Mouse (Mus musculus): ENCODE measurements around the gene Adamts17. TPM values are rescaled to one million over a fixed set of nuclear protein-coding genes. Genes with fewer than 3 reads are reported as not detected.

The Adamts17 gene
- polyA plus RNA-seq, 1 experiment = not detected

GRCm38 (mm10) chr7:66892096-66892495, 52.6 kb downstream of the Adamts17 start:
- Histone ChIP-seq H3K36me3 (ENCODE audit: control insufficient read depth) (no peaks in the 10 kb centered on the region), H3K4me3 (replicated peaks) (no peak overlapping the region), H3K4me1 (ENCODE audit: control insufficient read depth) (no peaks in the 10 kb centered on the region), H3K9me3 (ENCODE audit: control insufficient read depth, low read length) (no peaks in the 10 kb centered on the region), H3K27me3 (ENCODE audit: control insufficient read depth) (no peaks in the 10 kb centered on the region)
- TF ChIP-seq TAL1 (IDR thresholded peaks at IDR 0.05; ENCODE audit: low read length) (no peak), GATA1 (IDR thresholded peaks at IDR 0.05; ENCODE audit: low read length) (no peak)

- no peaks in the 10 kb centered on the region for H3K9me3 ChIP-seq (ENCODE audit: control insufficient read depth, low read length)
- no peak for TF ChIP-seq TAL1 (IDR thresholded peaks at IDR 0.05; ENCODE audit: low read length)
- TF ChIP-seq GATA1 (IDR thresholded peaks at IDR 0.05; ENCODE audit: low read length) = no peak
- H3K4me3 ChIP-seq (replicated peaks) = no peak overlapping the region
Observed at GRCm38 (mm10) chr7:66902376-66902775, 62.8 kb downstream of the Adamts17 start.

GRCm38 (mm10) chr7:66903014-66903413, 63.5 kb downstream of the Adamts17 start:
- no peak for TF ChIP-seq GATA1 (IDR thresholded peaks at IDR 0.05; ENCODE audit: low read length)
- TF ChIP-seq TAL1 (IDR thresholded peaks at IDR 0.05; ENCODE audit: low read length) = no peak
- no peaks in the 10 kb centered on the region for H3K27me3 ChIP-seq (ENCODE audit: control insufficient read depth)
- no peaks in the 10 kb centered on the region for H3K4me1 ChIP-seq (ENCODE audit: control insufficient read depth)
- no peak overlapping the region for H3K4me3 ChIP-seq (replicated peaks)
- H3K9me3 ChIP-seq (ENCODE audit: control insufficient read depth, low read length) = no peaks in the 10 kb centered on the region
- H3K36me3 ChIP-seq (ENCODE audit: control insufficient read depth) = no peaks in the 10 kb centered on the region

More at GRCm38 (mm10) chr7:66902376-66902775, 62.8 kb downstream of the Adamts17 start:
- H3K36me3 ChIP-seq (ENCODE audit: control insufficient read depth) = no peaks in the 10 kb centered on the region
- H3K27me3 ChIP-seq (ENCODE audit: control insufficient read depth) = no peaks in the 10 kb centered on the region
- no peaks in the 10 kb centered on the region for H3K4me1 ChIP-seq (ENCODE audit: control insufficient read depth)

GRCm38 (mm10) chr7:66905941-66906340, 66.4 kb downstream of the Adamts17 start:
- Histone ChIP-seq H3K27me3 (ENCODE audit: control insufficient read depth) (no peaks in the 10 kb centered on the region), H3K4me3 (replicated peaks) (no peak overlapping the region), H3K36me3 (ENCODE audit: control insufficient read depth) (no peaks in the 10 kb centered on the region), H3K9me3 (ENCODE audit: control insufficient read depth, low read length) (no peaks in the 10 kb centered on the region), H3K4me1 (ENCODE audit: control insufficient read depth) (no peaks in the 10 kb centered on the region)
- TF ChIP-seq GATA1 (IDR thresholded peaks at IDR 0.05; ENCODE audit: low read length) = no peak
- TF ChIP-seq TAL1 (IDR thresholded peaks at IDR 0.05; ENCODE audit: low read length) = no peak

GRCm38 (mm10) chr7:66912866-66913265, 73.3 kb downstream of the Adamts17 start:
- Histone ChIP-seq H3K4me1 (ENCODE audit: control insufficient read depth) (no peaks in the 10 kb centered on the region), H3K9me3 (ENCODE audit: control insufficient read depth, low read length) (no peaks in the 10 kb centered on the region), H3K36me3 (ENCODE audit: control insufficient read depth) (no peaks in the 10 kb centered on the region), H3K27me3 (ENCODE audit: control insufficient read depth) (no peaks in the 10 kb centered on the region), H3K4me3 (replicated peaks) (no peak overlapping the region)
- TF ChIP-seq TAL1 (IDR thresholded peaks at IDR 0.05; ENCODE audit: low read length) (no peak), GATA1 (IDR thresholded peaks at IDR 0.05; ENCODE audit: low read length) (no peak)

- Histone ChIP-seq H3K4me1 (ENCODE audit: control insufficient read depth) (no peaks in the 10 kb centered on the region), H3K36me3 (ENCODE audit: control insufficient read depth) (no peaks in the 10 kb centered on the region), H3K27me3 (ENCODE audit: control insufficient read depth) (no peaks in the 10 kb centered on the region), H3K9me3 (ENCODE audit: control insufficient read depth, low read length) (no peaks in the 10 kb centered on the region), H3K4me3 (replicated peaks) (no peak overlapping the region)
- TF ChIP-seq TAL1 (IDR thresholded peaks at IDR 0.05; ENCODE audit: low read length) = no peak
- TF ChIP-seq GATA1 (IDR thresholded peaks at IDR 0.05; ENCODE audit: low read length) = no peak
Observed at GRCm38 (mm10) chr7:66923595-66923994, 84.1 kb downstream of the Adamts17 start.

GRCm38 (mm10) chr7:66924104-66924503, 84.6 kb downstream of the Adamts17 start:
- no peak overlapping the region for H3K4me3 ChIP-seq (replicated peaks)
- no peaks in the 10 kb centered on the region for H3K27me3 ChIP-seq (ENCODE audit: control insufficient read depth)
- H3K9me3 ChIP-seq (ENCODE audit: control insufficient read depth, low read length) = no peaks in the 10 kb centered on the region
- no peak for TF ChIP-seq GATA1 (IDR thresholded peaks at IDR 0.05; ENCODE audit: low read length)
- no peak for TF ChIP-seq TAL1 (IDR thresholded peaks at IDR 0.05; ENCODE audit: low read length)
- no peaks in the 10 kb centered on the region for H3K36me3 ChIP-seq (ENCODE audit: control insufficient read depth)
- H3K4me1 ChIP-seq (ENCODE audit: control insufficient read depth) = no peaks in the 10 kb centered on the region

GRCm38 (mm10) chr7:66929263-66929662, 89.7 kb downstream of the Adamts17 start:
- TF ChIP-seq TAL1 (IDR thresholded peaks at IDR 0.05; ENCODE audit: low read length) = no peak
- TF ChIP-seq GATA1 (IDR thresholded peaks at IDR 0.05; ENCODE audit: low read length) = no peak
- Histone ChIP-seq H3K9me3 (ENCODE audit: control insufficient read depth, low read length) (no peaks in the 10 kb centered on the region), H3K36me3 (ENCODE audit: control insufficient read depth) (no peaks in the 10 kb centered on the region), H3K4me1 (ENCODE audit: control insufficient read depth) (no peaks in the 10 kb centered on the region), H3K27me3 (ENCODE audit: control insufficient read depth) (no peaks in the 10 kb centered on the region), H3K4me3 (replicated peaks) (no peak overlapping the region)

- no peaks in the 10 kb centered on the region for H3K36me3 ChIP-seq (ENCODE audit: control insufficient read depth)
- TF ChIP-seq GATA1 (IDR thresholded peaks at IDR 0.05; ENCODE audit: low read length) (no peak), TAL1 (IDR thresholded peaks at IDR 0.05; ENCODE audit: low read length) (no peak)
- H3K9me3 ChIP-seq (ENCODE audit: control insufficient read depth, low read length) = no peaks in the 10 kb centered on the region
- H3K4me1 ChIP-seq (ENCODE audit: control insufficient read depth) = no peaks in the 10 kb centered on the region
- no peak overlapping the region for H3K4me3 ChIP-seq (replicated peaks)
- H3K27me3 ChIP-seq (ENCODE audit: control insufficient read depth) = no peaks in the 10 kb centered on the region
Observed at GRCm38 (mm10) chr7:66931291-66931690, 91.8 kb downstream of the Adamts17 start.

- TF ChIP-seq TAL1 (IDR thresholded peaks at IDR 0.05; ENCODE audit: low read length) = no peak
- Histone ChIP-seq H3K4me3 (replicated peaks) (no peak overlapping the region), H3K36me3 (ENCODE audit: control insufficient read depth) (no peaks in the 10 kb centered on the region)
Observed at GRCm38 (mm10) chr7:66933251-66933650, 93.7 kb downstream of the Adamts17 start.

More at GRCm38 (mm10) chr7:66933251-66933650, 93.7 kb downstream of the Adamts17 start:
- H3K4me1 ChIP-seq (ENCODE audit: control insufficient read depth) = no peaks in the 10 kb centered on the region
- H3K27me3 ChIP-seq (ENCODE audit: control insufficient read depth) = no peaks in the 10 kb centered on the region
- no peaks in the 10 kb centered on the region for H3K9me3 ChIP-seq (ENCODE audit: control insufficient read depth, low read length)
